Mouse (Mus musculus): ENCODE data around the gene Galnt9. TPM values are rescaled to one million over a fixed set of nuclear protein-coding genes. Genes with fewer than 3 reads are reported as not detected.

Gene Galnt9
- total RNA-seq (2023): 5.9 TPM

GRCm38 (mm10) chr5:110543951-110544690 lies at the start of gene Galnt9:
Gene Galnt9, plus strand, starts transcription at chr5:110544355.

DNA sequence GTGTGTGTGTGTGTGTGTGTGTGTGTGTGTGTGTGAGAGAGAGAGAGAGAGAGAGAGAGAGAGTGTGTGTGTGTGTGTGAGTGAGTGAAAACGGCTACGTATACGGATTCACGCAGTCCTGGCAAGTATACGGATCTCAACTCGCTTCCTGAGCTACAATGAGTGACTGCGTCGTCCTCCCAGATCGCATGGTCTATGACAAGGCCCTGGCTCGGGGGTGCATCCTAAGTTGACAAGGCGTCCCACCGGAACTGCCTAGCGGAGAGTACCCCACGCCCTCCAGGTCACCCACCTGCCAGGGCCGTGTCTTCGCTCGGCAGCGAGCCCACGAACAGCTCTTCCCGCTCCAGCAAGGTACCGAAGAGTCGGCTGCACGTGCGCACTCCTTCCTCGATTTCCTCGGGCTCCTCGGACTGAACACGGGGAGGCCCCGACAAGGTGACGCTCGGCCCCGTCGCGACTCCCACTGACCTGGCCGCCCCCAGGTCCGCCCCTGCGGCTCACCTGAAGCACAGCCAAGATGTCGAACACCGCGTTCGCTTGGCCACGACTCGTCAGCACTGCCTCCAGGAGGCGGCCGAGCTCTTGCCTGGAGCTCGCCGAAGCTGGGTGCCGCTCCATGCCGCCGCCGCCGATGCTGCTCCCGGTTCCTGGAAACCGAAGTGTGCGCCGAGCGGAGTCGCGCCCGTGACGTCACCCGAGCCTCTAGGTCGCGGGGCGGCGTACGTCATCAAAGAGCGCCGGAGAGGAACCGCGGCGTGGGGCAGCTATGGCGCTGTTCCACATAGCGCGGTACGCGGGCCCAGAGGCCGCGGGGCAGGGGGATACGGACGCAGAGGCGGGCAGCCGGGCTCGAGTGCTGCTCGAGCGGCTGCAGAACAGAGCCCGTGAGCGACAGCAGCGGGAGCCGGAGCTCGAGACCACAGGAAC lies 108.8 kb downstream of the Galnt9 start, which contains the start of the genes Noc4l and Ddx51:
Gene Noc4l, minus strand, starts transcription at position 699 of the 930 bp plus-strand sequence.
Gene Ddx51, plus strand, starts transcription at position 733 of the 930 bp plus-strand sequence.

Other genes starting within 250 kb of the Galnt9 start
- gene P2rx2, start 201.1 kb upstream of the Galnt9 start, total RNA-seq (2023): 0.27 TPM
- gene Lrcol1, start 199.6 kb upstream of the Galnt9 start, total RNA-seq (2023): not detected
- gene Fbrsl1, start 95.9 kb upstream of the Galnt9 start, total RNA-seq (2023): 168 TPM
- 48.2 TPM for gene Noc4l, start 109.1 kb downstream of the Galnt9 start, total RNA-seq (2023)
- gene Ddx51, start 109.1 kb downstream of the Galnt9 start, total RNA-seq (2023): 65.7 TPM
- 255 TPM for gene Ep400, start 226.4 kb downstream of the Galnt9 start, total RNA-seq (2023)
- 33.0 TPM for gene Pus1, start 236.3 kb downstream of the Galnt9 start, total RNA-seq (2023)

Data from CD4-positive naive resting alpha-beta T cell, adult 57 days (primary cell).